Mouse (Mus musculus): Measurements from ENCODE around the gene Krt33b.

GRCm38 (mm10) chr11:100008336-100008735 lies 21.3 kb downstream of the Krt33b start:
- no peak for TF ChIP-seq CTCF (conservative IDR thresholded peaks at IDR 0.05; ENCODE audit: insufficient read depth, insufficient read length, low read depth, low read length)
- no peak for TF ChIP-seq POLR2A (IDR thresholded peaks at IDR 0.05; ENCODE audit: low read depth, low read length)
